Mouse (Mus musculus): Measurements from ENCODE around the gene Fut2.

DNA sequence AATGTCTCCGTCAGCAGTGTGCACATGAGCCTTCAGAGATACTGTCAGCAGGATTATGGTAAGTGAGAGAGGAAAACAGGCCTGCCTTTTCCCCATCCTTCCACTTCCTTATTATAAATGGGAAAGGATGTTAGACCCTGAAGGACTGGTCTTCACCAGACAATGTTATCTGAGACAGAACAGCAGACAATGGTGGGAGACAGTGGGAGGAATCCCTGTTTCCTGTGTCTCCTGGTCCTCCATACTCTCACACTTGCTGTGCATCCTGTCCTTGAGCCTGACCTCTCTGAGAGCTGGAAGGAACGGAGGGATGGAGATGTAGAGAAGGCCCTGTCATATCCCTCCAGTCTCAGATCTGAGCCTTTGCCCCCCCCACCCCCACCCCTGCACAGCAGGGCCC, 26.2 kb upstream of the Fut2 start:
- no peak for TF ChIP-seq POLR2A (IDR thresholded peaks at IDR 0.05; ENCODE audit: borderline replicate concordance, control insufficient read depth, low read depth, low read length)
- no peak for TF ChIP-seq CTCF (IDR thresholded peaks at IDR 0.05; ENCODE audit: control insufficient read depth, insufficient read depth, low read length)
